Mouse (Mus musculus): ENCODE measurements around the gene Smtn.

Gene Smtn

DNA sequence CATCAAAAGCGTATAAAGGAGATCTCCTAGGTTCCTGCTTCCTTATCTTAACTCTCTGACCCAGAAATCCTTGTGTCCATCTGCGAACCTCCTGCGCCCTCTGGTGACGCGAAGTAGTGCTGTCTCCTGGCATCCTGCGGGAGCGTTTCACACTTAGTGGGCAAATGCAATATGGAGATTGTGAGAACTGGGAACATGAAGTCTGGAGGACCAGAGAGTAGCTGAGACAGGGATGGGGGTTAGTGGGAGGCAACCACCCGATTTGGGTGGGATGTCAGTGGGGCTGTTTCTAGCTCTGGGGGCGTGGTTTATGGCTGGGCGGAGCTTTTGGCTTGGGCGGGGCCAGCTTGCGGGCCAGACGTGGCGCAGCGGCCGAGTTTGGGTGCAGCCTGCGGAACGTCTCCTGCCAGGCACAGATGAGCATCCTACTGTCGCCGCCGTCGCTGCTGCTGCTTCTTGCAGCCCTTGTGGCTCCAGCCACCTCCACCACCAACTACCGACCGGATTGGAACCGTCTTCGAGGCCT, 25.8 kb downstream of the Smtn start, which contains the start of gene Selenom:
Gene Selenom, plus strand, starts transcription at position 156 of the 526 bp plus-strand sequence.
- in situ Hi-C loops (cut with MboI, MseI): no loop called here

GRCm38 (mm10) chr11:3513291-3513690, 27.1 kb downstream of the Smtn start:
- in situ Hi-C loops (cut with MboI, MseI): no loop called here

DNA sequence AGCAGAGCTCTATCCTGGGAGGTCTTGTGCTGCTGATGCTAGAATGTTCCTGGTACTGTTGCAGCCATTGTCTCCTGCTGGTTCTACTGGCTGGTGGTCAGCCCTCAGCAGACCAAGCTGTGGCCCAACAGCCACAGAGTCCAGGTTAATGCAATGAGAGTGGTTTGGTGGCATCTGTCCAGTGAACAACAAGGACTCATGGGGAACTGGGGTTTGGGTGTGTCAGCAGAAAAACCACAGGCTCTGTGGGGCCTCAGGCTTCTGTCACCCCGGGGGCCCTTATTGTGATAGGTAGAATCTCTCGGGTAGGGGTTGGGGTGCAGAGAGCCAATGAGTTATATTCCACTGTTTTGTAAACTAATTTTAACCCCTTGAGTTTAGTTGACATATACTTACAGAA, 30.1 kb downstream of the Smtn start:
- in situ Hi-C loops (cut with MboI, MseI): no loop called here

GRCm38 (mm10) chr11:3509181-3510085, 31.0 kb downstream of the Smtn start:
- in situ Hi-C loops (cut with MboI, MseI): loop anchor here (5.0 kb wide), 1 partner anchor 37 kb away; no protein-coding TSS in a partner anchor

- in situ Hi-C loops (cut with MboI, MseI): loop anchor here (5.0 kb wide), 1 partner anchor 36 kb away; no protein-coding TSS in a partner anchor
These were observed 32.2 kb downstream of the Smtn start for GRCm38 (mm10) chr11:3508226-3508625.

DNA sequence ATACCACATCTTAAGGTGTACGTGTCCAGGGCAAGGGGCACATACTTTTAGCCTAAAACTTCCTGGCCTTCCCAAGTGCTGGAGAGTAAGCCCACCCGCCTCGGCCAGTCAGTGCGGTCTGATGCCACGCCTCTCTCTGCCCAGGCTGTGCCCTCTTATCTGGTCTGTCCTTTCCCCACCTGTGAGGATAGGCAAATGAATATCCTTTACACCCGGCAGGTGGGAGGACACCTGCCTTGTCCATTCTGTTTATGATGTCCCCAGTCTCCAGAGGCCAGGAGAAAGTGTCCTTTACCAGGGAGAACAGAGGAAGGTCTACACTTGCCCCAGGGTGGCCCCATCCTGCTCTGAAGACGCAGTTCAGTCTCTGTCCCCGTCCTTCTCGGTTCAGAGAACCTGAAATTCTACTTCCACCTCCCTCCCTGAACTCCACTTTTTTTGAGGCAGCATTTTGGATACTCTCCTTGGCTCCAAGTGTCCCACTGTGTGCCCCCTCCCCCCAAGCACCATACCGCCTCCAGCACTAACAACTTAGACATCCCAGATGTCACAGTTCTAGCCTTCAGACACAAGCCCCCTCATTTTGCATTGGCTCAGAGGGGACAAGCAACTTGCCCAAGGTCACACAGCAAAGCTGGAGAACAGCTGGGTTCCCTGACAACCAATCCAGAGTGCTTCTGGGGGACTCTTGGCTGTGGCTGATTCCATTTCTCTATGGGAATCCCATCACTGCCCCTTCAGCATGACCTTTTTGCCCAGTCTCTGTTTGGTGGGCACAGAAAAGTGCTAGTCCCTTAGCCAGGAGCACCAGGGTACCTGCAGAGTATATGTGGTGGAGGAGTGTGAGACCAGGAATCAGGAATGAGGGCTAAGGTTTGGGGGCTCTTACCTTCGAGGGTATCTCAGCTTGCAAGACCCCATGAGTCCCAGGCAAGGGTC, 36.4 kb downstream of the Smtn start:
- in situ Hi-C loops (cut with MboI, MseI): no loop called here

DNA sequence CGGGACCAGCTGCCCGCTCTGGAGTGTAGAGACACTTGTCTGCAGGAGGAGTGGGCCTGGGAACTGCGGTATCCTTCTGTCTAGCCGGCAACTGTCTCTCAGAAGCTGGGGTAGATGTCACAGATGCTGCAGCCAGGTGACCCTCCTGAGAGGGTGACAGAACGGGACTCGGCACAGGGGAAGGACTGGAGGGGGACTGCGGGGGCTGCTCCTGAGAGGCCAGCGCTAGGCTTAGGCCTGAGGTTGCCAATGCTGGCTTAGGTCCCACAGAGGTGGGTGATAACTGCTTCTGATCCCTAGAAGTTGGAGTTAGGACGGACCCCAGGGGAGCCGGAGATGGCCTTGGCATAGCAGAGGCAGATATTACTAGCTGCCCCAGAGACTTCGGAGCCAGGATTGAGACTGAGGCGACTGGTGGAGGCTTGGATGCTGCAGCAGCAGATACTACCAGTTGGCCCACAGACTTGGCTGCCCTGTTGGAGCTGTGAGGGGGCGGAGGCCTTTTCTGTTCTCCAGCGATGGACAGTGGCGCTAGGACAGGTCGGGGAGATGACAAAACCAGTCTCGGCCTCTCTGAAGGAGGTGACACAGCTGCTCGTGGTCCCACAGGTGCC, 37.8 kb downstream of the Smtn start:
- in situ Hi-C loops (cut with MboI, MseI): no loop called here

- in situ Hi-C loops (cut with MboI, MseI): no loop called here
These were observed 38.4 kb downstream of the Smtn start for GRCm38 (mm10) chr11:3502057-3502456.

DNA sequence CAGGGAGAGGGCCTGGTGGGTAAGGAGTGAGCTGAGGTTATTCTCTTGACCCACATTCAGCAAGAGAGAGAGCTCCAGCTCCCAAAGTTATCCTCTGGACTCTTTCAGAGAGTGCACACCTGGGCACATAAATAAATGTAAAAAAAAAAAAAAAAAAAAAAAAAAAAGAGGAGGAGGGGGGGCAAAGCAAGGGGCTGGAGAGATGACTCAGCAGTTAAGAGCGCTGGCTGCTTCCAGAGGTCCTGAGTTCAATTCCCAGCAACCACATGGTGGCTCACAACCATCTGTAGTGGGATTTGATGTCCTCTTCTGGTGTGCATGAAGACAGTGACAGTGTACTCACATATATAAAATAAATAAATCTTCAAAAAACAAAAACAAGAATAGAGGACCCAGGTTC, 43.1 kb downstream of the Smtn start:
- in situ Hi-C loops (cut with MboI, MseI): no loop called here

DNA sequence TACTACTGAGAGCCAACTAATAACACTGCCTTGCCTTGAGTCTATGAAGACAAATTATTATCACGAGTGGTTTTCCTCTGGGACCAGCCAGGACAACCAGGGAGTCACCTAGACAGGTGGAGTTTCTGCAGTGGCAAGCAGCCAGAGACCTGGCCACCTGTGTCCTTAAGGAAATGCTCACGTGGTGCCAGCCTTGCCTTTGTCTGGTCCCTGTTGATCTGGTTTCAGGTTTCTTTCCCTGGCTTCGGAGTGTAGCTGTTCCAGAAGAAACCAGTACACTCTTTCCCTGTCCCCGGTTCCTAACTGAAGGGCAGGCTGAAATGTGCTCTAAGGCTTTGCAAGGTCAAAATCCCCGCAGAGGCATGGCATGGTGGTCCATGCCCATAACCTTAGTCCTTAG, 43.7 kb downstream of the Smtn start:
- in situ Hi-C loops (cut with MboI, MseI): no loop called here

- in situ Hi-C loops (cut with MboI, MseI): no loop called here
These were observed 44.9 kb downstream of the Smtn start for GRCm38 (mm10) chr11:3495496-3495895.

DNA sequence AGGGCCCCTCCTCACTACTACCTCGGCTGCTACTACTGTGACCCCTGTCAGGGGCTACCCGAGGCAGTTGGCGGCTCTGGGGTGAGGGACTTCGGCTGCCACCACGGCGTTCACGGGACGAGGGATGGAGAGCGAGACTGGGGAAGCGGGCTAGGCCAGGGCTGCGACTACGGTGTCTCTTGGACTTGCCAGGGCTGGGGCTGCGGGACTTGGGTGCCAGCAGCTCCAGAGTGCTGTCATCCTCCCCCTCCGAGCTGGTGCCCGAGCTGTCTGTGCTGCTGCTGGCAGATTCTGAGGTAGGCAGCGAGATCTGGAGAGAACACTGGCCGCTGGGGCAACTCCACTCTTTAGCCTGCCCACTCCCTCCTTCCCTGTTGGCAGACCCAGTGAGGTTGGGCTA, 45.6 kb downstream of the Smtn start:
- in situ Hi-C loops (cut with MboI, MseI): no loop called here

DNA sequence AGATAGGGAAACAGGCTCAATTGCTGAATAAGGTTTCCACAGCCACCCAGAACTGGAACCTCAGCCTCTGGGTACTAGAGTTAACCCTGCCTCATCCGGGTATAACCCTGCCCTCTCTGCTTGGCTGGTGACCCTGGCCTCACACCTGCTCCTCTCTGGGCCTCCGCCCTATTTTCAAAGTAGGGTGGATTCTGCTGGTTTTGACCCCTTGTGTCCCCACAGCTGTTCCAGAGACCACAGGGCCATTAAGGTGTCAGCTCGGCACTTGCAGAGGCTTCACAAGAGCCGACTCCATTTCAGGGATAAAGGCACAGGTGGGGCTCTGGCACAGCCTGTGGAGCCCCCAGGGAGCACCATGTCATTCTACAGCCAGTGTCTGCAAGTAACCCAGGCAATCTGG, 47.7 kb downstream of the Smtn start:
- in situ Hi-C loops (cut with MboI, MseI): no loop called here

DNA sequence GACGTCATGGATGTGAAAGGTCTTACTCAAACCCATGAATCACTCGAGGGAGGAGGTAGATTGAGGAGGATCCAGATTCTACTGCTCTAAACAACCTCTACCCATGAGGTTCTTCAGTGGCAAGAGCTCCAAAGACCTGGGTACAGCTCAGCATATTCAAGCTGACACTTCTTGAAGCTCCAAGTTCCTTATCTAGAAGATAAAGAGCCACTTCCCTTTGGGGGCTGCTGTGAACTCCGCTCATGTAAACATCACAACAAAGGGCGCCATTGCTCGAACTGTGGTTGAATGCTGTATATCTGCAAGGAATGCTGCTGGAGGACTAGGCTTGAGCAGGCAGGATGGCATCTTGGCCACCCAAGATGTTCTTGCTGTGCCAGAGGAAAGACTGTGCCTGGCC, 51.4 kb downstream of the Smtn start:
- in situ Hi-C loops (cut with MboI, MseI): no loop called here

- in situ Hi-C loops (cut with MboI, MseI): no loop called here
These were observed 52.4 kb downstream of the Smtn start, which contains the start of gene Pla2g3 for GRCm38 (mm10) chr11:3487952-3488570. Pla2g3 (plus strand) TSS chr11:3488284.

DNA sequence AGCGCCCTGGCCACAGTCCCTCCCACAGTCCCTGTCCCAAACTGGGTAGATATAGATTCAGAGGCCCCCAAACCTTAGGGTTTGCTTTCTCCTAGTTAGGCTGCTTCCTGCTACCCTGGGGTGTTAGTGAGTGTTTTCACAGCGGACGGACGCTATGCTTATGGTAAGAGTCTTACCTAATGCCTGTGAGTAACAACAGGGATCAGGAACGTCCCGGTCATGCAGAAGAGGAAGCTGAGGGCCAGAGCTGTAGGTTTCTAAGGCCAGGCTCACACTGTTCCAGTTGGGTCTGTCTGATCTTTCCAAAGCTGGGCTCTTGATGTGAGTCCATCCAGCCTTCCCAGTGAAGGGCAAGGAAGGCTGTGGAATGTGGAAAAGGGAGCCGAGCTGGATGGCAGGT, 54.1 kb downstream of the Smtn start:
- in situ Hi-C loops (cut with MboI, MseI): no loop called here

- in situ Hi-C loops (cut with MboI, MseI): no loop called here
These were observed 56.3 kb downstream of the Smtn start for GRCm38 (mm10) chr11:3483980-3484642.

GRCm38 (mm10) chr11:3475489-3475888, 64.9 kb downstream of the Smtn start:
- in situ Hi-C loops (cut with MboI, MseI): no loop called here

DNA sequence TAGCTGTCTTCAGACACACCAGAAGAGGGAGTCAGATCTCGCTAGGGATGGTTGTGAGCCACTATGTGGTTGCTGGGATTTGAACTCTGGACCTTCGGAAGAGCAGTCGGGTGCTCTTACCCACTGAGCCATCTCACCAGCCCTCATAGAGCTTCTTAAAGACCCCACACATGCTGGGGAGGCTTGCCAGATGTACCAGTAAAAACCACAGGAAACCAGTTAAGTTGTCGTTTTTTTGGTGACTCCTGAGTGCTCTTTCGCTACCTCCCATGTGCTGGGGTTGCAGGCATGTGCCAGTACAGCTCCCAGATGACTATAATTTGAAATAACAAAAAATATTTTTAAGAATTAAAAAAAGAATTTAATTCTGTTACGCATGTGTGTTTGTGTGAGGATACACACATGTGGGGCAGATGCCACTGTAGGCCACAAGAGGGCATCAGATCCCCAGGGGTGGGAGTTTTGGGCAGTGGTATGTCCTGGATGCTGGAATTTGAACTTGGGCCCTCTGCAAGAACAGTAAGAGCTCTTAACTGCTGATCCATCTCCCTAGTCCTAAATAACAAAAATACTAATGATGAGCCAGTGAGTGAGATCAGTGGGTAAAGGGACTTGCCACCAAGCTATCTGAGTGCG, 65.8 kb downstream of the Smtn start:
- in situ Hi-C loops (cut with MboI, MseI): loop anchor here (5.0 kb wide), 2 partner anchors 33 to 87 kb away; no protein-coding TSS in a partner anchor

DNA sequence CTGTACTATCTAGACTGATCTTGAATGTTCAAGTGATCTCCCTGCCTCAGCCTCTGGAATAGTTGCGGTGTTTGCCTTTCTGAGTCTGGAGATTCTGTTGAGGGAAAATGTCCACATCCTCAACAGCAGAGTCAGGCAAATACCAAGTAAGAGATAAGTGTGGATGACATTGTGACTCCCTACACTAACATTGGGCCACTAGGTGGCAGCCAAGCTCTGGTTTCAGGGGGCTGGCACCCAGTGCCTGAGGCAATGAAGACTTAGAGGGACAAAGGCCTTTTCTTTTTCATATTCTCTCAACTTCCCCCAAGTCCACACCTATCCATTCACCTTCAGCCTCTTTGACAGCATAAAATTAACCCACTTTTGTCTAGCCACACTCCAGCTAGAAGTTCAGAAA, 67.9 kb downstream of the Smtn start:
- in situ Hi-C loops (cut with MboI, MseI): loop anchor here (5.0 kb wide), 2 partner anchors 35 to 85 kb away; no protein-coding TSS in a partner anchor

Measured in regulatory T cell (primary cell).